Mouse (Mus musculus) monocyte, adult 2 months (primary cell): ENCODE measurements around the gene Frmd4b.

Experiments
- DNase-seq, 2 experiments: peaks; one replicate each; pipeline ENCODE4 v3.0.0; 2022; ENCODE audit warnings: low spot score in 2 of 2, low read depth in 1 of 2

Gene Frmd4b

DNA sequence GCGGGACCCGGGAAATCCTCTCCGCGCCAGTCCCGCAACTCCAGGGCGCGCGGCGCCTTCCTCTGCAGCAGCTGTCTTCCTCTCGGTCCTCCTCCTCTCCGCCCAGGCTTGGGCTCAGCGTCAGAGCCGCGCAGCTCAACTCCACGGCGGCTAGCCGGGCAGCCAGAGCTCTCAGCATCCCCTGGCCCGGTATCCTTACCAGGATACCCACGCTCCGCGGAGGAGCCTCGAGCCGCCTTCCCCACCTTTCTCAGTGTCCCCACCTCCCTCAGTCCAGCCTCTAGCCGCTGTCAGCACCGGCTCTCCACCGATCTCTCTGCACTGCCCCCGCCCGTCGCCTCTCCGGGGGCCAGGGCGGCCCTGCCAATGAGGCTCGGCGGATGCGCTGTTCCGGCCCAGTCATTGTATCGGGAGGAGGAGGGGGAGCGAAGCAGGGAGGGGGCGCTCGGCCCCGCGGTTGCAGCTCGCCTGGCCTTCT is at the start of gene Frmd4b:
Gene Frmd4b (minus strand): TSS at position 276 of the 478 bp plus-strand sequence.
- DNase-seq, result no peak

DNA sequence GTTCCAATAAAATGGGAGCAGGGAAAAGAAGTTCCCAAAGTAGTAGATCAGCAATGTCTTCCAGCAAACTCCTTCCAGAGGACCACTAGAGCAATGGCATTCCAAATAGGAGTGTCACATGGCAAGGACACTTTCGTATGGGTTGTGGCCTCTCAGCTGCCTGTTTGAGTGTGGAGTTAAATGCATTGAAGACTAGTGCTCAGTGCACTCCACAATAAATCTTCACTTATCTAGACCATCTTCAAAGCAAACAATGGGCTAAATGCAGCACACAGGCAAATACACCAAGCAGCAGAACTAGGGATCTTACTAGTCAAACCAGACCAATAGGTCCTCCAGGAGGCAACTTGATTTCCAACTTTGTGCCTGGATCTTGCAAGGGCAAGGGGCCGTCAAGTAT is 49.1 kb upstream of the Frmd4b start:
- DNase-seq, result no peak

- DNase-seq, result no peak
Observed at GRCm38 (mm10) chr6:97658921-97659320, 41.6 kb upstream of the Frmd4b start.

GRCm38 (mm10) chr6:97655986-97656385 is 38.6 kb upstream of the Frmd4b start:
- DNase-seq, result no peak

- no peak for DNase-seq
Observed at GRCm38 (mm10) chr6:97647501-97647900, 30.2 kb upstream of the Frmd4b start.

- DNase-seq, result no peak
Observed at GRCm38 (mm10) chr6:97623330-97623729, 6.0 kb upstream of the Frmd4b start.

GRCm38 (mm10) chr6:97622236-97622635 is 4.9 kb upstream of the Frmd4b start:
- no peak for DNase-seq

DNA sequence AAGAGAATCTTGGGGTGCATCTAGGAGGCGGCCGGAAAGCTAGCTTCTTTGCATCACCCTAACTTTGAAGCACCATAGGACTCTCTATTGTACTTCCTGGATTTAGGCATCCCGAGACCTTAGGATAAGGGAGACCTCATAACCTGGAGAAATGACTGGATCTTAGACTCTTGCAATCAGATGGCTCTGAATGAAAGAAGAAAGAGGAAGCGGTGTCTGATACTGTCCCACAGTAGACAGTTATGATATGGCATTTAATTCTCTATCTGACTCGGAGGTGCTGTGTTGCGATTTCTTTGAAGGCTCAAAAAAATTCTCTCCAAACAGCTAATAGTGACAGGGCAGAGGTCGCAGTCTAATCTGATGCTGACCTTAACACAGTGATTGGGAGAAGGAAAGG is 433 bp upstream of the Frmd4b start:
- DNase-seq, result no peak

- DNase-seq, result no peak
Observed at GRCm38 (mm10) chr6:97616658-97617265, 579 bp downstream of the Frmd4b start.

DNA sequence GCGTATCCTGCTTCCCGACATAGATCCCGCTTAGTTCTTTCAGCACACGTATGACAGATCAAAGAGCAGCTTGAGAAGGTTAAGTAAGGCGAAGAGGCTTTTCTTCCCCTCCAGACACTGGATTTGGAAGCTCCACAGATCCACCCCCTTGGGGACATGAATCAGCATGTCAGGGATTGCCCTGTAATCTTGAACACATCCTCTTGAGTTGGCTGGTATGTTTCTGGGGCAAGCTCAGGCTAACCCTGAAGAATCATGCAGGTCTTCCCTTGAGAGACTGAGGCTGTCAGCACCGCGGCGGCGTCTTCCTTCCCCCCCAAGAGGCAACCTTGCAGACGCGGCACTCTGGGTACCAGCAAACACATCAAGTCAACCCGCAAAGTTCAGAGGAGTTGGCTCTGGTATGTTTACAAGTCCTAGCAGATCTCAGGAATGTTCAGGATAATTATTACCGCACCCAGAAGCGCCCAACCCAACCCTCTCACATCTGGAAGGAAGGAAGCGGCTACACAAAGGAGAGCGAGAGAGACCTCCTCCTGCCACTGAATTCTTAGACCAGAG is 1.4 kb downstream of the Frmd4b start:
- DNase-seq, result no peak

DNA sequence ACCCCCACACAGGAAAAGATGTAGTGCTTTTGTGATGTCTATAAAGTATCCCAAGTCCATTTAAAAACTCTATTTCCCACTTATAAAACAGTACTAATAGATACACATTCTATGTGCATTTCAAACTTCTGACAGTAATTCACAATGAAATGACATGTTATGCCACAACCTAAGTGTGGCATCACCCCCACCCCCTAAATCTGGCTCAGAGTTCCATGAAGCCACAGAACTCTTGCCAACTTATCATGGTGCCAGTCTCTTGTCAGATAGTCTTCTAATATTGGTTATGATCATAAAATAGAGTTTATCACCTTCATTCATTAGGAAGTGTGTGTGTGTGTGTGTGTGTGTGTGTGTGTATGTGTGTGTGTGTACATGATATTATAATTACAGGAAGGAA is 3.2 kb downstream of the Frmd4b start:
- DNase-seq, result no peak

DNA sequence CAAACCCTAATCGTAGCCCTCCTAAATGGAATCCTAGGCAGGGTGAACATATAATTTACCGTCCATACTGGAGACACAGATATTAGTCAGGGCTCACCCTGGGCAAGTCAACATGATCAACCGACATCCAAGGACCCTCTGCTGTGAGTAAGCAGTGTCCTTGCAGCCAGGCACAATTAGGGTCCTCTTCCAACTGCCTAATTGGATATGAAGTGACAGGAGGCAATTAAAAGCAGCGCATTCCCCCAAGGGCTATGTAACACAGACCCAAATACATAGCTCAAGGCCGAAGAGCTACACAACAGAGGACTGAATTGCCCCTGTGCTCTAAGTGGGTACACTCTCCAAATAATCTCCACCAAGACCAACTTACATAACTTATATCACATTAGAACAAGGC is 4.5 kb downstream of the Frmd4b start:
- no peak for DNase-seq

GRCm38 (mm10) chr6:97610051-97610450 is 7.3 kb downstream of the Frmd4b start:
- DNase-seq, result no peak

DNA sequence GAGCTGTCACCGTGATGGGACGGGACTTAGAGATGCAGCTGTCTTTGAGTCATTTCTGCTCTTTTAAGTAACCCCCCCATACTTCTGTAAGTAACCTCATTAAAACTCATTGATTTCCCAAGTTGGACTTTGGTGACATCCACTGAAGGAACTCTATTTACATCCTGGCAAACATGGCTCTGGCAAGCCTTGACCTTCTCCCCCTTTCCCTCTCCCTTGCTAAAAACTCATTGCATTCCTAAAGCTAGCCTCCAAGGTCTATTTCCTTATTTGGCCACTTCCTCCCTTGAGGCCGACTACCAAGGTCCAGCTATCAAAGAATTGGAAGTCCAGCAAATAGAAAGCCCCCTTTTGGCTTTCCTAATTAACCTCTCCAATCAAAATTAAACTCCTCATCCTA is 9.7 kb downstream of the Frmd4b start:
- DNase-seq, result no peak

GRCm38 (mm10) chr6:97595218-97595617 is 22.1 kb downstream of the Frmd4b start:
- no peak for DNase-seq

GRCm38 (mm10) chr6:97594589-97594988 is 22.8 kb downstream of the Frmd4b start:
- no peak for DNase-seq

DNA sequence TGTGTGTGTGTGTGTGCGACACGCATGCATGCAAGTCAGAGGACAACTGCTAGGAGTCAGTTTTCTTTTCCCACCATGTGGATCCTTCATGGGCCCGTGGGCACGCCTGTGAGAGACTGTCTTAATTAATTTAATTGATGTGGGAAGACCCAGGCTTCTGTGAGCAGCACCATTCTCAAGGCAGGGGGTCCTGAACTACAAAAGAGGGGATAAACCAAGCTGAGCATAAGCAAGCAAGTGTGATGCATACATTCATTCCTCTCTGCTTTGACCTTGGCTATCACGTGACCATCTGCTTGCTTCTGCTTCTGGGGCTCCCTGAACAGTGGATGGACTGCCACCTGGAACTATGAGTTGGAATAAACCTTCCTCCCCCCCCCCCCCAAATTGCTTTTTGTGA is 27.1 kb downstream of the Frmd4b start:
- no peak for DNase-seq

DNA sequence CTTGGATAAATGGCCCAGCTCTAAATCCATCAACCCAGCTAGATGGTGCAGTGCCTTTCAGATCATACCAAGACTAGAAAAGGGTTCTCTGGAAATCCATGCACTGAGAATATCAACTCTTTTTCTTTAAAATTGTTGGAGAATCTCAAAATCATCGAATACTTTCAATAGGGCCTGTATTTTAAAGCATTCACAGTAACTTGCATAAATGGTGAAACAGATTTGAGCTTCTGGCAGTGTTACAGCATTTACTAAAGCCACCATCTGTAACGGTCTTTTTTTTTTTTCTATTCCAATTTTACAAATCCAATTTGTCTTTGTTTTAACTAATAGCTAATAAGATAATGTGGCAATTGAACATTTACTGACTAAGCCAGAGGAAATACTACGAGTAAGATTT is 27.8 kb downstream of the Frmd4b start:
- DNase-seq, result no peak

- no peak for DNase-seq
Observed at GRCm38 (mm10) chr6:97589031-97589430, 28.3 kb downstream of the Frmd4b start.

DNA sequence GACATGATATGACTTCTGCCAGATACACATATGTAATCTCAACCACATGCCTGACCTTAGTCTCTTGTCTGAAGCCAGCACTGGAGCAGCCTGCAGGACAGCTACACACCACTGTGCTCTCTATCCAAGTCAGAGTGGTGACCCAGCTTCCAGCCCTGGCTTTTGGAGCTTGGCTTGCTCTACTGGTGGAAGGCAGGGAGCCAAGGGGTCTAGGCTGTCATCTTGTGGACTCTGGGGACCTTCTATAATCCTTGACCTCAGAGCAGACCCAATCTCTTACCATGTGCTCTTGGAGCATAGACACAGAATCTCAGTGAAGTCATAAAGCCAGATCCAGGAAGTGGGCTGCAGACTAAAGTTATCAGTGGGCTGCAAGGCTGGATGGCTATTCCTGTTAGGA is 30.7 kb downstream of the Frmd4b start:
- DNase-seq, result no peak

DNA sequence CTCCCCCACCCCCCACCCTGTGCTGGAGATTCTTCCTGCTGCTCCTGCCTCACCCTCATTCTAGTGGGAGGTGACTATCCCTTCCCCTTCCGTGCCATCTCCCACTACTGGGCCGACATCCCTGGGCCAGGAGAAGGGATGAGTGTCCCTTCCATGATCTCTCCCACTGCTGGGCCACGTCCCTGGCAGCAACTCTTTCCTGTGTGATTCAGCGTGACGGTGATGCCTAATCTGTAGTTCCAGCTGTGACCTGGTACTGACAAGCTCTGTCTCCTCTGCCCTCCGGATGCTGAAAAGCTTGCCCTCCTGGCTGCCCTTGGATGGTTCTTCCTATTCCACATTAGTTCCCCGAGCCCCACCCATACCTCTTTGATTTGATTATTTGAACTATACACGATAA is 31.3 kb downstream of the Frmd4b start:
- no peak for DNase-seq

DNA sequence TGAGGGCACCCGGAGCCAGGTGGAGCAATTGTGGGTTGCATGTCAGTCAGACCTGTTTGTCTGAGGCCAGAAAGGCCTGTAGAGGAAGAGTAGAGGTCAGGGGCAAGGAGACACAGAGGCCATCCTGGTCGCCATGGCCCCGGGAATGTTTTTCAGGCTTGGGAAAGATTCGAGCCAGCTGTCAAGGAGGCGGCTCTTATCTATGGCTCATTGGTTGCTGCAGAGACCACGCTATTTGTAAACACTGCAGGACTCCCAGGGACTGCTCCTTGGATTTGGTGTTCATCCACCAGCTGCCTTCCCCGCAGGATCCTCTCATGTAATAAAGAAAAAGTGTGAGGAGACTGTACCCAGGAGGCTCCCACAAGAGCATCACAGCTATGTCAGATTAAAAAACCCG is 34.6 kb downstream of the Frmd4b start:
- no peak for DNase-seq

- no peak for DNase-seq
Observed at GRCm38 (mm10) chr6:97581941-97582340, 35.4 kb downstream of the Frmd4b start.
